Mouse (Mus musculus): ENCODE data around the gene Slc5a3.

Gene Slc5a3

GRCm38 (mm10) chr16:92062832-92063231 lies 4.7 kb downstream of the Slc5a3 start:
- WGBS = 96% methylated on average over 1 of the region's 1 CpGs

GRCm38 (mm10) chr16:92064801-92065200 lies 6.7 kb downstream of the Slc5a3 start:
- 68% methylated on average over 2 of the region's 2 CpGs for WGBS

GRCm38 (mm10) chr16:92070338-92070737 lies 12.2 kb downstream of the Slc5a3 start:
- 83% methylated on average over 8 of the region's 8 CpGs for WGBS

GRCm38 (mm10) chr16:92076797-92077196 lies 18.7 kb downstream of the Slc5a3 start:
- WGBS = 96% methylated on average over 8 of the region's 8 CpGs

GRCm38 (mm10) chr16:92083771-92084453 lies 25.8 kb downstream of the Slc5a3 start:
- WGBS = 56% methylated on average over 10 of the region's 10 CpGs

- 52% methylated on average over 3 of the region's 3 CpGs for WGBS
Measured at GRCm38 (mm10) chr16:92089225-92089624, 31.1 kb downstream of the Slc5a3 start.

- 64% methylated on average over 5 of the region's 5 CpGs for WGBS
Measured at GRCm38 (mm10) chr16:92091876-92092275, 33.8 kb downstream of the Slc5a3 start.

GRCm38 (mm10) chr16:92098351-92099051 lies 40.4 kb downstream of the Slc5a3 start:
- WGBS = 78% methylated on average over 10 of the region's 10 CpGs

- WGBS = 65% methylated on average over 16 of the region's 16 CpGs
Measured at GRCm38 (mm10) chr16:92099598-92099997, 41.5 kb downstream of the Slc5a3 start.

GRCm38 (mm10) chr16:92100111-92100510 lies 42.0 kb downstream of the Slc5a3 start:
- WGBS = 49% methylated on average over 4 of the region's 4 CpGs

- 67% methylated on average over 5 of the region's 5 CpGs for WGBS
Measured at GRCm38 (mm10) chr16:92102115-92102514, 44.0 kb downstream of the Slc5a3 start.

GRCm38 (mm10) chr16:92102931-92103330 lies 44.8 kb downstream of the Slc5a3 start:
- WGBS = 93% methylated on average over 7 of the region's 7 CpGs

GRCm38 (mm10) chr16:92103572-92104331 lies 45.6 kb downstream of the Slc5a3 start:
- WGBS = 62% methylated on average over 9 of the region's 9 CpGs

GRCm38 (mm10) chr16:92104332-92104590 lies 46.1 kb downstream of the Slc5a3 start:
- 60% methylated on average over 2 of the region's 2 CpGs for WGBS

GRCm38 (mm10) chr16:92104951-92105350 lies 46.8 kb downstream of the Slc5a3 start:
- 83% methylated on average over 2 of the region's 2 CpGs for WGBS

GRCm38 (mm10) chr16:92105631-92106030 lies 47.5 kb downstream of the Slc5a3 start:
- WGBS = 80% methylated on average over 3 of the region's 3 CpGs

- 80% methylated on average over 5 of the region's 5 CpGs for WGBS
Measured at GRCm38 (mm10) chr16:92107346-92107745, 49.2 kb downstream of the Slc5a3 start.

GRCm38 (mm10) chr16:92114706-92115241 lies 56.7 kb downstream of the Slc5a3 start:
- whole genome bisulfite sequencing = 75% methylated on average over 5 of the region's 5 CpGs

- WGBS = 31% methylated on average over 20 of the region's 20 CpGs
Measured at GRCm38 (mm10) chr16:92115611-92116421, 57.7 kb downstream of the Slc5a3 start.

GRCm38 (mm10) chr16:92117337-92118209 lies 59.5 kb downstream of the Slc5a3 start:
- 62% methylated on average over 9 of the region's 9 CpGs for WGBS

Measured in cerebral cortex, adult 2 months (tissue).